Mouse (Mus musculus) cerebellum, postnatal 10 days (tissue): ENCODE results near the gene Nob1.

Experiments
- DNase-seq, 2 experiments: peaks; one replicate each; pipeline ENCODE4 v3.0.0; 2021; ENCODE audit warnings: mixed read lengths in 2 of 2

Nob1 gene

DNA sequence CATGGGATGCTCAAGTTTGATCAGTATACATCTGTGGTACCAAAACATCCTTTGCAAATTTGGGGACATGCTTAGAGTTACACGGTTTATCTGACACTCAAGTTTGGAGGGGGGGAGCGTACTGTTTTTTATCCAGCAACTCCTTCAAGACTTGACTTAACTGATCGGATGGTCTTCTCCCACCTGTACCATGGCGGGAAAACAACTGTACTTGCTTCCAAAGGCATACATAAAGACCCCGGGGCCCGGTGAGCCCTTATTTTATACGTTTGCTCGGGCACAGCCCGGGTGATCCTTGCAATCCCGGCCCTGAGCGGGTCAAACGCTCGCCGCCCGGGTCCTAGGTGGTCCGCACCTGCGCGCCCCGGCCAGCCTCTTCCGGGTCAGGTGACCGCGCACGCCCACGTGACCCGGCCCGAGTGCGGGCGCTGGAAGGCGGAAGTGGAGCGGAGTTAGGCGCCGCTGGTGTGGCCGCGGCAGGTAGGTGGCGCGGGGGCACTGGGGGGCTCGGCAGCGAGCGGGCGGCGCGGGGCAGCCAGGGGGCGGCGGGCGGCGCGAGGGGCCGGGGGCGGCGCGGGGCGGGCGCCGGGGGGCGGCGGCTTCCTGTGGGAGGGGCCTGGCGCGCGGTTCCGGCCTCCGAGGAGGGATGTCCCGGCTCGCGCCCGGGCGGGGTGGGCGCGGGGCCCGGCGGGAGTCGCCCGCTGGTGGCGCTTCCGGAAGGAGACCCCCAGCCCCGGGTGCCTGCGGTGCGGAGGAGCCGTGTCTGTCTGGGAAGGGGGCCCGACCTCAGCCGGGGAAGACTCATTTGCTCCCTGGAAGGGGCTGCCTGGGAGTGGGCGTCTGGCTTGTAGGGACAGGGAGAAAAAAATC lies 11.3 kb upstream of the Nob1 start, which contains the start of gene Wwp2:
Wwp2 (plus strand) TSS at position 404 of the 870 bp plus-strand sequence.
- DNase-seq, result peak; percentile 87 to 88

DNA sequence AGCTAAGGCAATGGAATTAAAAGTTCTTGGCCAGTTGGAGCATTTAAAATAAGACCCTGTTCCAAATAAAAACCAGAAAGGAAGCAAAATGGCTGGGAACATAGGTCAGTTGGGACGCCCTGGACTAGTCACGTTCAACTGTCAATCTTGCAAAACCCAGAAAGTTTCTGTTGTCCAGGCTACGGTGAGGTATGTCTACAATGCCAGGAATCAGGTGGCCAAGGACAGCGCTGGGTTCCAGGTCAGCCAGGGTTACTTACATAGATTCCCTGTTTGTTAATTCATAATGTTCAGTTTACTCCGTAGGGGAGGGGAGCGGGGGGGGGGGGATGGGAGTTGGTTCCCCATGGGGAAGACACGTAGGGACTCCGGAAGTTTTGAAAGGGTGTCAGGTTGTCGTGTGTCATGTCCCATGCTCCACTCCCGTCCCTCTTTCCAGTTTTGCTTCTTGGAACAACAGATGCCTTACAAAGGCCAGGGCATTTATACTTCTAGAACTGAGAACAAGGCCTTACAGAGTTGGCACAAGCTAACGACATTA lies 10.6 kb upstream of the Nob1 start:
- no peak for DNase-seq

DNA sequence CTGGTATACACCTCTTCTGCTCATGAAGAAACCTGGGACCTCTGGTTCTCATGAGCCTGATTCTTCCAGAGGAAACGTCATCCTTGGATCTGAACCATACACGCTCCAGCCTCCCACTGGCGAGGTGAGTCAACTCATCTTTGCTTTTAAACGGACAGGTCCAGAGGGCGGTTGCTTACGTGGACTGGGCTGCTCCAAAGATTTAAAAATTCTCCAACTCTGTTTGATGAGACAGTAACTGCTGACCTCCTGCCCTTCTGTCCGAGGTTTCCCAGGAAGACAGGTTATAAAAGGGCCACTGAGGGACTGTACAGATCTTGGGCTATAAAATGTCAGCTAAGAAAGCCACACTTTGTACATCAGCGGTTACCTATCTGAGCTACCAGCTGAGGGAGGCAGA lies 6.0 kb upstream of the Nob1 start:
- DNase-seq, result no peak

DNA sequence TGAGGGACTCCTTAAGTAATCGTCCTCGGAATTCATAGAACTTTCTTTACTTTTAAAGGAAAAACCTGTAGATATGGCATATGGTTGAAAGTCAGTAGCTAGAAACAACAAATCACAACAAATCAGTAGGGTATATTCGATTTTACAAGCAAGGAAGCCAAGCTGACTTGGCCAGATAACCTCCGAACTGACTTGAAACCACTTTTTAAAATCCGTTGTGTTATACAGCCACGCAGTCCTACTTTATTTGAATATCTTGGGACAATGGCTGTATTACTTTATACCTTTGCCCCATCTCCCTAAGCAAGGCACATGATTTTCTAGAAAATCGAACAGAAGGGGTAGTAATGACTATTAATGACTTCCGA lies 363 bp upstream of the Nob1 start:
- DNase-seq, result no peak

DNA sequence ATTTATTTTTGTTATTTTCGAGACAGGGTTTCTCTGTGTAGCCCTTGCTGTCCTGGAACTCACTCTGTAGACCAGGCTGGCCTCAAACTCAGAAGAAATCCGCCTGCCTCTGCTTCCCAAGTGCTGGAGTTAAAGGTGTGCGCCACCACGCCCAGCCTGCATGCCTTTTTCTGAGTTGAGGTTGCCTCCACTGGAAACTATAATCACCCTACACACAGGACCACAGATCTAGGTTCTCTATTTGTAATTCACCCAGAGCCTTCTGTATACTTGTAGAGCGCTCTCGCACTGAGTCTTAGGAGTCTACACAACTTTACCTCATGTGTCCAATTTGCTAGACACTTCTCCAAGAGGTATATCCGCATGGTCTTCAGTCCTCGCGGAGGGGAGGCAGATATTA lies 675 bp downstream of the Nob1 start:
- no peak for DNase-seq

DNA sequence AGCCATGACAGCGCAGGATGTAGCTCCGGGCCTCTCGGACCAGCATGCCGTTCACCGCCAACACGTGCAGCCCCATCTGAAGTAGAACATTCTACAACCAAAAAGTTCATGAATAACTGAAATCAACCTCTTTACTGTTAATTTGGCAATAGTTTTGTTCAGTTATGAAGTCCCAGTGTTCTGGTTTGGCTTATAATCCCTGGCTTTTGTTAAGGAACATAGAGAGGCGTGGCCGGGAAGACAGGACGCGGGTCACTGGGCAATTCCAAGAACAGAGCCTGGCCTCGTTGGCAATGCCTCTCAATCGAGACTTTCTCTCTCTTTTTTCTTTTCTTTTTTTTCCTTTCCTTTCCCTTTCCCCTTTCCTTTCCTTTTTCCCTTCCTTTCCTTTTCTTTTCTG lies 7.8 kb downstream of the Nob1 start:
- no peak for DNase-seq

DNA sequence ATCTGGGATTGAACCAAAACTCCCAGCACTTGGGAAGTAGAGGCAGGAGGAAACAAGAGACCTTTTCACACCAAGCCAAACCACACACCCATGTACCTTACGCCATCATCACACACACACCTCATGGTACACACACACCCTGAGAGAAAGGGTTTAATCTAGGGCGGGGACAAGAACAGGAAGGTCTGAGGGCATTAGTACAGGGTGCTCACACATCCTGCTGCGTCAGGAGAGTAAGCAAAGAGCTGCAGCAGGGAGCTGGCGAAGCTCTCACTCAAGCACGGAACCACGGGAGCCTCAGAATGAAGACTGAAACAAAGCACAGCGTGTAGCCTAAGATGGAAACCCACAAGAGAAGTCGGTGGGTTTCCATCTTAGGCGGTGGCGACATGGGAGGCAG lies 11.0 kb downstream of the Nob1 start:
- DNase-seq, result no peak

DNA sequence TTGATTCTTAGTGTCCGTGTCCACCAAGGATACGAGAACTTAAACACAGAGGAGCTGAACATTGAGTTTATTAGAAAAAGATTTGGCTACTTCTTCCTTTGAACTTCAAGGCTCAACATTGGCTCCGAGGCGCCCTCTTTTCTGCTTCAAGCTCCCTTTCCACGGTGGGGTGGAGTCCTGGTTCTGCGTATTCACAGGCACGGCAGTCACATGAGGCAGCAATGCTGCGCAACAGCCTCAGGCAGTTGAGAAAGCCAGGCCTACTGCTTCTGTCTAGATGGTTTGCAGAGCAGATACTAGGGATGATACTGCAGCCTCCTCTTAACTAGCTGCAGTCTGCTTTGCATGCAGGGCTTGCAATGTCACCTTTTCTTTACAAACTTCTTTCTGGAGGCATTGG lies 12.3 kb downstream of the Nob1 start:
- DNase-seq, result no peak

DNA sequence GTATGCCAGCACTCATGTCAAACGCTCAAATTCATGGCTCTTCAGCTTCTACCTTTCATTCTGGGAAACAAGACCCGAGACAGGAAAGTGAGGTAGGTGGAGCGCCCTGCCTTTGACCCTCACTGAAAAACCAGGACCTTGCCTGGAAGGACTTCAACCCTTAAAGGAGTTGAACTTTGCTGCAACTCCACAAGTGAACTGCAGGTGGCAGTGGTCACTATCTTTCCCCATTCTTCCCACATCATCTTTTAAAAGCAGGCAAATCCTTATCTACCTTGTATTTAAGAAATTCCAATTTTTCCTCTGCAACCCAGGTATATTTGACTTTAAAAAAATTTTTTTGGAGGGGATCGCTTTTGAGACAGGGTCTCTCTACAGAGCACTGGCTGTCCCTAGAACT lies 13.5 kb downstream of the Nob1 start:
- peak; percentile 33 to 35 for DNase-seq

DNA sequence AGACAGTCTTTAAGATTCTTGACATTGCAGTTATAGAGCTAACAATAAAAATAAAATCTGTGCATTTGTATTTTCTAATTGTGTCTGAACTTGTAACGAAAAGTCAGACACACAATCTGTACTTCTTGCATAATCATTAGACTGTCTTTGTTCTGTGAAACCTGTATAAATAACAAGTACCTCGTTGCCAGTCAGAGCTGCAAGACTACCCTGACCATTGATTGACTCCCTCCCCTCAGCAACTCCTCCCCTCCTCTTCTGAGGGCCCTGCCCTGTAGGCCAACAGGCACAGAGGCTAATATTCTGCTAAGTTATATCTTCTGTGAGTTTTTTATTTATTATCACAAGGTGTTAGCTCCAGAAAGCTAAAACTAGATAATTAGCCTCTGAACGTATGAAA lies 18.9 kb downstream of the Nob1 start:
- DNase-seq, result no peak

DNA sequence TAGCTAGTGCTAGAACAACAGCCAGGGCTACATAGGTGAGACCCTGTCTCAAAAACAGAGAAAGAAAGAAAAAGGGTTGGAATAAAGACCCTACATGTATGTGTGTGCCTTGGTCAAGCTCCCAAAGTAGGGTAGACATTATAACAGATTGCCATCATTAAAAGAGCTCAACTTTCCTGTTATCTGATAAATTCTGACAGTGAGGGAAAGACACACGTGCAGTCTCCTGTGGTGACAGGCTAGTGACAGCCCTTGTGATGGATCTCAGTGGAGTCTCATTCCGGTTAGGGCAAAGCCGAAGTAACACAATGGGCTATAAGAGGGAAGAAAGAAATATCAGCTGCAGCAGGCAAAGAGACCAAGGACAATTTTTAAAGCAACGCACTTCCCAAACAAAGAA lies 20.8 kb downstream of the Nob1 start:
- DNase-seq, result no peak

DNA sequence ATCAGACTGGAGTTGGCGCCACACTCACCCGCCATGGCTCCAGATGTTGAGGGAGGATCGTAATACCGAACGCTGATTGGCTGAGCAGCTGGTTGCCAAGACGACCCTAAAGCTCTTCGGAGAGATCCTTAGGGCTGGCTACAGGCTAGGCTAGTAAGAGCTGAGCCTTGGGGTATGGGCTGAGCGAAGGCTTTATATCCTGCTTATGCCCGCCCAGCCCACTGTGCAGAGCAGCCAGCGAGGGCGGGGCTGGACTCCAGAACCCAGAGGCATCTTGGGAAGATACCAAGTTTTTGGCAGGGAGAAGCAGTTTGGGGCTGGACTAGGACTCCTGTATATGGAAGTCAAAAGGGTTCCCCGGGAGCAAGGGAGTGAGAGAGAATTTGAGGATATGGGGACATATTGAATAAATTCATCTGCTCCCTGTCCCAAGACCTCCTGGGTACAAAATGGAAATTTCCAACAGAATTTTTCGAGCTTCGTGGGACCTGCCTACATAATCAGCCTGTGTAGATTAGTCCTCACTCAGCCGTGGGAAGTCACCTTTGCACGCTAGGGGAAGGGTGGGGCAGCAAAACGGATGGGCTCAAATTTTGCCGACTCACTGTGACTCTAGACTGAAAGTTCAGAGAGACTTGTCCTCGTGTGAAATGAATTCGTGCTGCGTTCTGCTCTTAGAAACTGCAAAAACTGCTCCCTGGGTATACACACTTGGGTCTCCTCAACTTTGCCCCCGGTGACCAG lies 21.6 kb downstream of the Nob1 start, which contains the start of gene Nqo1:
Nqo1 (minus strand) TSS at position 169 of the 744 bp plus-strand sequence.
- DNase-seq, result peak; percentile 74

DNA sequence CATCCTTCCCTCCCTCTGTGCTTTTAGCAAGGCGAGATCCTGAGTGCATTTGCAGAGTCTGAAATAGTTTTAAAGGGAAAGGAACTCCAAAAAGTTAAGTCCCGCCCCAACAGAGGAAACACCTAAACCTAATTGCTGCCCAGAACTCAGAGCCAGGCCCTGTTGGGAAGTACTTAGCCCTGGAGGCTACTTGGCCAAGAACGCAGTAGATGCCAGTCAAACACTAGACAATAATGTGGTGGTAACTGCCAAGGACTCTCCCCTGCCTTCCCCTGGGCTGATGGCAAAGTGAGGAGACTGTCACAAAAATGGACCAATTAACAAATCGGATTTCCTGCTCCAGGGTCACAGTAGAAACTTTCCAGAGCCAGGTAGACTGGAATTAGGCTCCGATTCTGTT lies 23.0 kb downstream of the Nob1 start:
- peak in 1 of 2 experiments; percentile 35 for DNase-seq

DNA sequence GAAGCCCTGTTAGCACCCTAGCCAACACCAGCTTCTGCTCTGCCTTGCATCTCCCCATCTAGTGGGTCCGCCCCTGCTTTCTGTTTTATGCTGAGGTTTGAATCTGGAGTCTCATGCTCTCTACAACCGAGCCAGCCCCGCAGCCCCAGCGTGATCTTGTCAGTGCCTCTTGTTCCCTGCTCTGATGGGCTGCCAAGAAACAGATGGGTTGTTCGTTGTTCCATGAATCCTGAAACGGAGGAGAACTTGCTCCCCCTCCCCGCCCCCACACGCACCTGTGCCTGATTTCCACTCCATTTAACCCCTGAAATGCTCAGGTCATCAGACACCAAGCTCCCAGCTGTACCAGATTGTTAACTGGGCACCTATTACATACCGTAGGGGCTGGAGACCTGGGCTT lies 25.4 kb downstream of the Nob1 start:
- DNase-seq, result peak; percentile 86 to 92

DNA sequence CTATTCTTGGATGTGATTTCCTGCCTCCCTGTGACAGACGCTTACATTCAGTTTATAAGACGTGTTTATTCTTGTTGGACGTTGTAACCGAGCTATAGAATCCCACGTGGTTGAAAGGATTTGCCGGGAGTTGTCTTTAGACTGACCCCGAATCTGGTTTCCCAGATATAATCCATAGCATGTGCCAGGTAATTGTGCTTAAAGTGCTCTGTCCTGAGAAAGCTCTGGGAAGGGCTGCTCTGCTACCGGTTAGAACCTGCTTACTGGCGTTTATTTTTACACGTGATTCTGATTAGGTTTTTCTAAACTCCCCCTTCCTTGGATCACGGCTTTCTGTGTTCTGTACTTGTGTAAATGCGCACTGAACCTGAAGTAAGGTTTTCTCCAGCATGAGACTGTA lies 27.2 kb downstream of the Nob1 start:
- DNase-seq, result no peak

DNA sequence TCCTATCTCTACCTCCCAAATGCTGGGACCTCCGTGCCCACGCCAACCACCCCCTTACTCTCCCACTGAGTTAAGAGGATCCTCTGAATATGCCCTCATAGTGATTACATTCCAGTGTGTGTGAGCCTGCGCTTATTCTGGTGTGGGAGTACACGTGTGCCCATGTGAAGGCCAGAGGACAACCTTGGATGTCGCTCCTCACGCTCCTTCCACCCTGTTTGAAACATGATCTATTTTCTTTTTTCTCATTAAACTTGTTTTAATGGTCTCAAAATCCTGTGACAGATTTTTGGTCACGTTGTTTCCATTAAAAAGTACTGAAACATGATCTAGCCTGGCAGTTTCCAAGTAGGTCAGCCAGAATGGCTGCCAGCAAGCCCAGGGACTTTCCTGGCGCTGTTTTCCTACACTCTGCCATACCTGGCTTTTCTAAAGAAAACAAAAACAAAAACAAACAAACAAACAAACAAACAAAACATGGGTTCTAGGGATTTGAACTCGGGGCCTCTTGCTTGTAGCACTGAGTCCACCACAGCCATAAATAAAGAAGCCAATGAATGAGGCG lies 28.7 kb downstream of the Nob1 start:
- DNase-seq, result peak in 1 of 2 experiments; percentile 33

DNA sequence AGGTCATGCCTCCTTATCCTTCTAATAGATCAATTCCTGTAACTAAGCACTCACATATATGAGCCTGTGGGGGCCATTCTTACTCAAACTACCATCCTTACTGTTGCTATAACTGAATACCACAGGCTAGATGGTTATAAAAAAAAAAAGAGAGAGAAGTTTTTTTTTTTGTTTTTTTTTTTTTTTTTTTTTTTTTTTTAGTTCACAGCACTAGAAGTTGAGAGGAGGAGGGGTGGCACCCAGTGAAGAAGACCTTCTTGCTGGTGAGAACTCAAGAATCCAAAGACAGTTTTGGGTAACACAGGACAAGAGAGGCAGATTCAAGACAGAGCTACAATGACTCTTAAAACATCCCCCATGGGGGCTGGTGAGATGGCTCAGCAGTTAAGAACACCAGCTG lies 29.5 kb downstream of the Nob1 start:
- DNase-seq, result no peak

DNA sequence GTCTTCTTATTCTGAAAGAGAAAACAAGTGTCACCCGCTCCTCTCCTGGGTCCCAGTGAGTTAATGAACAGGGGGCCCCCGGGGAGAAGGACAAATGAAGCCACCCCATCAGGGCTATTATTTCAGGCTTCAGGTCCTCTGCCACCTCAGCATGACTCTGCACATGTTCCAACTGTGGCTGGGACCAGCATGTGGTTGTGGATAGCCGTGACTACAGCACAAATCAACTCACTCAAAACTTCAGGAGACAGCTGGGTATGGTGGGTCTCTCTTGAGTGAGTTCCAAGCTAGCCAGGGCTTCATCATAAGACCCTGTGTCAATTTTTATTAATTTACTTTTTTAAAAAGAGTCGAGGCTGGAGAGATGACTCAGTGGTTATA lies 33.7 kb downstream of the Nob1 start:
- no peak for DNase-seq

DNA sequence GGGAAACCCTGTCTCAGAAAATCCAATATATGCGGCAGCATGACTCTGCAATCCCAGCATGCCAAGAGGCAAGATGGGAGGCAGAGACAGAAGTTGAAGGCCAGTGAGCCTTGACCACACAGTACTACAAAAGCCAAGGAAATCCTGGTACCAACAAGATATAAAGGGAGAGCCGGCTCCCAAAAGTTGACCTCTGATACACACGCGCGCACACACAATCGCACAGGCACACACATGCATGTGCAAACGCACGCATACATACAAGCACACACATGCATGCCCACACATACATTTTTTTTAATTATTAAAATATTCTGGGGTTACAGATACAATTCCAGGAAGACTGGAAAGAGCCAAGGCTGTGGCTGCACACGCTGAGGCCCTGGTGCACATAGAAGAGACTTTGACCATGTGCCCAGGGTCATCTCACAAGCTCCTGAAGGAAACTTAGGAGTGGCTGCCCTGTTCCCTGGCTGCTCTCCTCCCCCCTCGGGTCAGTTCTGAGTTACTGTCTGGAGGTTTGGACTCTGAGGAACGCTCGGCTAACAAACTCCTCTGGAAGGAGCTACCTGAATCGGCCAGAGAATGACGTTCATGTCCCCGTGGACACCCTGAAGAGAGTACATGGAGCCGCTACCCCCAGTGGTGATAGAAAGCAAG lies 34.2 kb downstream of the Nob1 start:
- no peak for DNase-seq

DNA sequence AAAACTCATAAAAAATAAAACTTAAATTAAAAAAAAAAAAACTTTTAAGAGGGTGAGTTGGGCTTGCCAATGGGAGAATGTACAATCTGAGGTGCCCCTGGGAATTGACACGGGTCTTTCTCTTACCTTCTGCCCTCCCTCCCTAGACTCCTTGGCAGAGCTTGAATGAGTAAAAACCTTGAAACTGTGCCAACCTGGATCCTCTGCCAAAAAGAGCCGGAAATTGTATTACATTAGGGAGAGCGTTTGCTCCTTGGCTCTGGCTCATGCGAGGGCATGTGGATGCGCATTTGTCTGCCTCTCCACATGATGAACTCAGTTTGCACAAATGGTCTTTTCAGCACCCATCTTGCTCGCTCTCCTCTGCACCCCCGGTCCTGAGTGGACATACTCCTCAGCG lies 35.3 kb downstream of the Nob1 start:
- DNase-seq, result peak; percentile 95 to 96

DNA sequence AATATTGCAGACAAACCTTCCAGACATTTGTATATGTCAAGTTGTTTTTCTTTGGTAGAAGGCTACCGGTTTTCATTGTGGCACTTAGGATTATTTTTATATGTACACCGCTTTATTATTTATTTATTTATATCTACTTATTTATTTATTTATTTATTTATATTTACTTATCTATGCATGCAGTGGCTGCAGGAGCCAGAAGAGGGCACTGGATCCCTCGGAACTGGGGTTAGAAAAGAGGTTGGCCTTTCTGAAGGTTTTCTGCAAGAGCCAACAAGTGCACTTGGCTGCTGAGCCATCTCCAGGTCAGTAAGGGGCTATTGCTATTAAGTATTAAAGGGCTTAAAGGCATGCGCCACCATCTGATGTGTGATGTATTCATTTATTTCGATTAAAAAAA lies 37.0 kb downstream of the Nob1 start:
- peak; percentile 78 to 79 for DNase-seq

DNA sequence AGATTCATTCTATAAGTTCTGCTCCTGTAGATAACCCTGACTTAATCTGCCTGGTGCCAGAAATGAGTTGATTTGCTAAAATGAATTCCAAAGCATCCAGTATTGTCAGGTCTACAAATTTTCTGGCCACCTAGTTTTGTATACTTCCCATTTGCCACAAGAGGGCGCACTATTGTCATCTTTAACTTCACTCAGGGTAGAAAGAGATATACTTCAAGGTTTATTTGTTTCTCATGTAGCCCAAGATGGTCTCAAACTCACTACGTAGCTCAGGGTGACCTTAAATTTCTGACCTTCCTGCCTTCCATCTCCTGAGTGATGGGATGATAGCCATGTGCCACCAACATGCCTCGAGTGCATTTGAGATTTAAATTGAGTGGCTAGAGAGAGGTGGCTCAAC lies 38.2 kb downstream of the Nob1 start:
- DNase-seq, result peak; percentile 44 to 58

DNA sequence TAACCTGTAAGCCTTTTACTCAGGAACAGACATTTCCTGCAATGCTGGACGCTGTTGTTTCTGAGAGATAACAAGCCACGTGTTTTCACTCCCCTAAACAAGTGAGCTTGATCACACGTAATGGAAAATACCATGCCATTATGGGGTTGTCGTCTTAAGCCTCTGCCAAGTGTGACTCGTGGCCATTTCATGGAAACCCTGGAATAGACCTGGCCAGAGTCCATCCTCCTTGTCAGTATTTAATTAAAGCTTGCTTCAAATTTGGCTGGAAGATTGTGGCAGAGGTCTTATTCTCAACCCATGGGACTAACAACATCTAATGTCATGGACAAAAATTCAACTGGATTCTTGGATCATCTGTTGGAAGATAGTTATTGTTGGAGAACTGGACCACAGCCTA lies 38.7 kb downstream of the Nob1 start:
- DNase-seq, result peak in 1 of 2 experiments; percentile 39
